Mouse (Mus musculus) regulatory T cell (primary cell): ENCODE results near the gene Edar.

ENCODE experiments used
- in situ Hi-C: fragments of 300-600 bp; cut with MboI, MseI; formaldehyde crosslinking; loops from one replicate; pipeline ENCODE4 v1.15.1; 2025; ENCODE audit warnings: high pct_unique_total_duplicates

Edar gene

DNA sequence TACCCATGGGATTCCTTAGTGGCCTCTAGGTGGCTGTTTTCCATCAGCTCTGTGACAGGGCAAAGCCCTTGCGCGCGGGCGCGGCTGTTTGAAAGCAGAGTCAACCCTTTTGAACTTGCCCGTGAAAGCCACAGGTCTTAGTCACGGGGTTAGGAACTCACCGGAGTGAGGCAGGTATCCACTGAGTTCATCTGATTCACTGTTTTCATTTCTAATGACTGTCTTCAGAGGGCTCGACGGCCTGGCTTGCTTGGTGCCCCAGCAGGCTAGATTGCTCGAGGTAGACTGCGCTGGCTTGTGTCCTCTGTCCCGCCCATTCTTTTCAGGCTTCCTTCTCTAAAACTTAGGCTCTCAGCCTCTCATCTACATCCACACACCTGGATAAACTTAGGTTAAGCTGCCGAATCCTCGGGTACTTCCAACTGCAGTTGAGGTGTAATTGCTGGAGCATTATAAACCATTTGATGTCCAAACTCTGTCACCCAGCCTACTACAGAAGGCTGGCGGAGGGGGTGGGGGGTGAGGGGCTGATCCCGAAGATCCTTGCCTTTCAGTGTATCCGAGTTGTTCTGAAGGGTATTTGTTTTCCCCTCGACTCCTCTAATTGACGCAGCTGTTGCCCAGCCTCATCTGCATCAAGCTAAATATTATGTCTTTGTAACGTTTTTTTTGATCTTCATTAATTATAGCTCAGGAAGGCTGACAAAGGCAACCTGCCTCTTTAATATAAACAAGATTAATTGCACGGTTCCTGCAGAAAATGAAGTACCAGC, 24.0 kb downstream of the Edar start:
- in situ Hi-C loops, result no loop called here

GRCm38 (mm10) chr10:58648787-58649186, 26.7 kb downstream of the Edar start:
- in situ Hi-C loops, result no loop called here

DNA sequence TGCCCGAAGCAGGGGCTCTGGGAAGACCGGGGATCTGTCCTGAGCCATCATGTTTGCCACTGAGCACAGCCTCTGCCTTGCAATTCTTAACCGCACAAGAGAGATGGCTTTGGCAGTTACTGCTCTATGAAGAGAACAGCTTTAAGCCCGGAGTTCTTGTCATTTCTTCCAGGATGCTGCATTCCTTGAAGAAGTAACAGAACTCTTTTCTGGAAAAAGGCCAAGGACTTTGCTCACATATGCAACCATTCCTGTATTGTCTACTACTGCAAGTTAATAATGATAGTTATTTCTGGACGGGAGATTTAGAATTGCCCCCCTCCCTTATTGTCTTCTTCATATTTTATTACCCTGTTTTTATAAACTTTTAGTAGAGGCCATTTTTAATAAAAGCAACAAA, 30.8 kb downstream of the Edar start:
- in situ Hi-C loops, result no loop called here

DNA sequence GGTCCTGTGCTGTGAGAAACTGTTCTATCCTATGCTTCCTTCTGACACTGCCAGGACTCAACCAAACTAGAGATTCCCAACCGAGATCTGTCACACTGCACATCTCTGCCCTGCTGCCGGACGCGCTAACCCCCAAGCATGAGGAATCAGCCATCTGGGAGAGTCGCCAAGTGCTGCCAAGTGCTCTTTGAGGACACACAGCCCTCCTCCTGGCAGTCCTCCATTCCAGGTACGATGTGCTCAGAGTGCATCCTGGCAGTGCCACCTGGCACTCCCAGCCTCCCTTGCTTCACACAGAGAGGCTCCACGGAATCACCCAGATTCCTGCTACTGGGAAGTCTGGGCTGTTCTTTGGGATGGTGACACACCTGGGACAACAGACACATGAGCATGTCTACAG, 31.3 kb downstream of the Edar start:
- in situ Hi-C loops, result no loop called here

- in situ Hi-C loops, result no loop called here
Observed at GRCm38 (mm10) chr10:58643001-58643400, 32.5 kb downstream of the Edar start.

DNA sequence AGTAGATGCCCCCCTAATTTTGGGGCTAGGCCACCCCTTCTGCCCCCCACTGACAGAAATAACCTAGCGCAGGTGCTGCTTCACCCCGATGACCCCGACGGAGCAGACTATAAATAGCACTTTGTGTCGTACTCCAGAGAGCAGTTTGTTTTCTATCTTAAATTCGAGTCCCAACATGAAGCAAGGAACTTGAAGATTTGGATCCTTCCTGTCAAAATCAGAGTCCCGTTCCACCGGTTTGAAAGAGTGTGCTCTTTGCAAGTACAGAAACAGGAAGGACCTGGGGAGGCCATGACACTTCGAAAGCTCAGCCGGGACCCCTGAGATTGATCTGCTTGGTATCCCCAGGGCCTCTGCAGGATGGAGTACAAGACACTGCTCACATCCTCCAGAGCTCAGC, 33.8 kb downstream of the Edar start:
- in situ Hi-C loops, result no loop called here

DNA sequence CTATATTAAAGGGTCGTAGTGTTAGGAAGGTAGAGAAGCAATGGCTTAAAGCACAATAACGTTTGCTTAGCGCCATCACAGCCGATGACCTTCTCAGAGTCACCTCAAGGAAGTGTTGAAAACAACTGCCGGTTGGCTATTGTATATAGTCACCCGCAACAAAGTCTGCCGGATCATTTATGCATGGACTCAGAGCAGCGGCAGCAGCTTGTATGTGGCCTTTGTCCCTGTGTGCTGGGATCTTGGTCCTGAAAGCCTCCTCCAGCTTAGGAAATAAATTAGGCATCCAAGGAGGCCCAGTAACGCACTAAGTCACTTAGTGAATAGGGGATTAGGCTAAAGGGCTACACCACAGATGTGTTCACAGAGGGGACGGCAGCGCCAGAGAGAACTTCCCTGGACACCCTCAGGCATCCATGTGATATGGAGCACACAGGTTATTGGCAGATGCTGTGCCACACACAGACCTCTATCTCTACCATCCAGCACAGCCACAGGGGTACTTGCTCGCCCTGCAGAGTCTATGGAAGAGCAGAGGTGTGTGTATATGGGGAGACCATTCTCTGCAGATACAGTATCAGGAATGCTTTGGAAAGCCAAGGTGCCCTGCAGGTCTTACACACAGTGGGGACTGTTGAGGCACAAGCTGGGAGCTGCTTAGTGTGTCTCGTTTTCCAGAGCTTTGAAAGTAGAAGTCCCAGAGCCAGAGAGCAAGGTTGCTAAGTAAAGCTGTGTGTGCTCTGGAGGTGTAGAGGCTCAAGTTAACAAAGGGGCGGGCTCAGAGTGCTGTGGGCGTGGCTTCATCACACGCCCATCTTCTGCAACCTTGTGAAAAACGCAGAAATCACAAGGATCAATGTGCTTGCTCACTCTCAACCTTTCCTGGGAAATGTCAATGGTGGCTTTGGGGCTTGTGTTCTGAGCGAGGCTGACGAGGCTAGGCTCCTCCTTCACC, 34.7 kb downstream of the Edar start:
- in situ Hi-C loops, result no loop called here

- in situ Hi-C loops, result no loop called here
Observed at GRCm38 (mm10) chr10:58639291-58639690, 36.2 kb downstream of the Edar start.

DNA sequence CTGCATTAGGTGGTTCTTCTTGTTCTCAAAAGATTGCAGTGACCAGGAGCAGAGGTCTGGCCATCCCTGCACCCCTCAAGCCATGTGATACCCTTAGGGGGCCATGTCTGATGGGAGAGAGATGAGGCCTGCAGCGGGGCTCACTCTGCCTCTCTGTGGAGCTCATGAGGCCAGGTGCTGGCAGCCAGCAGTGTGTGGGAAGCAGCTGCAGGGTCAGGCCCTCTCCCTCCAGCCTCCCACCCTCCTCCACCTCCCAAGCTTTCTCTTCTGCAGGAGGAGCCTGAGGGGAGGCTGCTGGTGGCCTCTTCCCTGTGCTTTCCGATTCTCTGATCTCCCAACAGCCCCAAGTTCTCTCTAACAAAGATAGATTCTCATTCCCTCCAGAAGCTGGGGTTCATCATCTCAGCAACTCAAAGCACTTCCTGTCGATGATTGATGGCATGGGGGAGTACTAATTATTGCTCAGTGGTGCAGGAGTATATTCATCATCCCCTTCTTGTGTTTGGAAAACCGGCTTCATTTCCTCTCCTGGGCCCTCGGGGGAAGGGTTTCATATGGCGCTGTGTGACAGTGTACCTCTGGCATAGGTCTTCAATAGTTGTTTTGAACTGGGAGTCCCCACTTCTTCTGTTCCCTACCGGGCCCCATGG, 38.9 kb downstream of the Edar start:
- in situ Hi-C loops, result no loop called here

DNA sequence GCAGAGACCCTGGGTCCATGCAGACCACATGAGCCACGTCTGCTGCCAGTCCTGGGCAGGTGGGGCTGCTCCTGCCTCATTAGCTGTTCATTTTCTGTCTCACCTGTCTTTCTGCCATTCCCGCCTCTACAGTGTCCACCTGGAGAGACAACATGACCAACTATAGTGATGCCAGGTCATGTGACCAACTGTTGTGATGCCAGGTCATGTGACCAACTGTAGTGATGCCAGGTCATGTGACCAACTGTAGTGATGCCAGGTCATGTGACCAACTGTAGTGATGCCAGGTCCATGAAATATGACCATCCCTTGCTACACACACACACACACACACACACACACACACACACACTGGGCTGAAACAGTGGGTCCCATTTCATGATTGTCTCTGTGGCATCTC, 41.9 kb downstream of the Edar start:
- in situ Hi-C loops, result no loop called here

GRCm38 (mm10) chr10:58627569-58627968, 47.9 kb downstream of the Edar start:
- in situ Hi-C loops, result loop anchor here (10.0 kb wide), 1 partner anchor 1187 kb away; no protein-coding TSS in a partner anchor

- in situ Hi-C loops, result loop anchor here (10.0 kb wide), 1 partner anchor 1190 kb away; no protein-coding TSS in a partner anchor
Observed at GRCm38 (mm10) chr10:58624848-58625711, 50.4 kb downstream of the Edar start.

- in situ Hi-C loops, result no loop called here
Observed at GRCm38 (mm10) chr10:58619266-58619665, 56.2 kb downstream of the Edar start.

- in situ Hi-C loops, result no loop called here
Observed at GRCm38 (mm10) chr10:58618501-58619216, 56.8 kb downstream of the Edar start.

DNA sequence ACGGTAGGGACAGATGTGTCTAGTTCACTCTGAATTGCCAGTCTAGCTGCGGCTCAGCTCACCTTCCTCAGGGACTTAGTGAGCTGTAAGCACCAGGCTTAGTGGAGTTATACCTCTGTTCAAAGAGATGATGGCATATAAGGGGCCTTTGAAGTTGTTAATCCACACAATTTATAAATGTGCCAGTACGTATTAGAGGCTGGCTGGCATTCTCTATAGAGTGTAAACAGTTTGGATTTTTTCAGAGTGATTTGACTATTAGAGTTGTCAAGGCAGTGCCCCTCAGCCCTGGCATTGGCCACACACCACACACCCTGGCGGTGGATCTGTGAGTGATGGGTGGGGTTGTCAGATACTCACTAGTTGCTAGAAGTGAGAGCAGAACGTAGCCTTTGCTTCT, 58.9 kb downstream of the Edar start:
- in situ Hi-C loops, result no loop called here

DNA sequence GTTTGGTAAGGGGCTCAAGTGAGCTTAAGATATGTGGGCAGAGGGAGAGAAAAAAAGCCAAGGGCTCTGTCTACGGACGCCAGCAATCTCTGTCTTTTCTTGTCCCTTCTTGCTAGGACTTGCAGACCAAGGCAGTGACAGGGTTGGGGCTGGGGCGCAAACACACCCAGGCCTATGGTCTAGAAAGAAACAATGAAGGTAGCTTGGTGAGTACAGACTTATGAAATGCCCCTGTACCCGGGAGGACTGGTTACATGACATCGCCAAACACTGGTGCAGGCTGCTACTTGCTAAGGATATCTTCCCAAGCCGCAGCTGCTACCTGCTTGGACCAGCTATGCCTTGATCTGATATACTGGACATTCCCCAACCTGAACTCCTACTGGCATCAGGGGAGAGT, 60.9 kb downstream of the Edar start:
- in situ Hi-C loops, result no loop called here

DNA sequence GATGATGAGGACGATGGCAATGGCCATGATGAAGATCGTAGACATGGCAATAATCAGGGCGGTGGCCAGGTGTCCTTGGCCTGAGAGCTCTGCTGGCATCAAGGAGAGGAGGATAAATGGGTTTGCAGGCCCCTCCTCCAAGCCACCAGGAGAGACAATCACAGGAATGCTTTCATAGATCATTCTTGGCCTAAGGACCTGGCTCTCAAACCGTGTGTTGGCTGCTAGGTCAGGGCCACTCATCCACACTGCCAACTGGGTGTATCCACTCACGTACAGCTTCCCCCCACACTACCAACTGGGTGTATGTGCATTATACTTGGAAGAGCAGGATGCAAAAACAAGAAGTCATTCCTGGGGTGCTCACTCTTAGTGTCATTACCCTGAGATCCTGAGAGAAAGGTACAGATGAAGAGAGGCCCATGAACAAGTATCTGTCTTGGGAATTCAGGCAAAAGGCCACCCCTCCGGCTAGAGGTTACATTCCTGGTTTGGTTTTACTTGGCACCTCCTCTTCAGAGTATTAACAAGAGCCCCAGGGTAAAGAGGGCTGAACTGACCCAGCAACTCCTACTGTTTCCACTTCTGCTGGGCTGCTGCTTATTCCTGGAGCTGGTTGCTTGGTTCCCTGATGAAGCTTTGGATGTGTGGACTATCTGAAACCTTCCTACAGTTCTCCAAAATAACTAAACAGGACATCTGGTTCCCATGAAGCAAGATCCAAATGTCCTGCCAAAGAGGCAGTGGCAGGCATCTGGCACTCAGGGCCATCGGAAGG, 64.8 kb downstream of the Edar start:
- in situ Hi-C loops, result no loop called here

DNA sequence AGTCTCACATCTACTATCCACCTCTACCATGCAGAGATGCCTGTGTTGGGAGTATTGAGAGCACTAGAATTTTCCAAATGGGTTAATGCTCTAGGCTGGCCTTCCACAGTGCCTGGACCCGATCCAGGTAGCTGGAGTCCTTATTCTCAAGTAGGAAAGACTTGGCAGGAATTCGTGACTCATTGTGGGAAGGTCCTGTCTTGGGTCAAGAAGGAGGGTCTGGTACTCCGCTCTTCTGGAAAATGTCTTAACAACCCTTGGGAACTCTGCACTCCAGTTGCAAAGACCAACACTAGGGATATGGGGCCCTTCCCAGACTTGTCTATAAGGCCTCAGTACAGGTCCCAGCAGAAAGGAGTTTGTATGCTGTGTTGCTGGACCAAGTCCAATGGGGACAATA, 66.6 kb downstream of the Edar start:
- in situ Hi-C loops, result no loop called here

DNA sequence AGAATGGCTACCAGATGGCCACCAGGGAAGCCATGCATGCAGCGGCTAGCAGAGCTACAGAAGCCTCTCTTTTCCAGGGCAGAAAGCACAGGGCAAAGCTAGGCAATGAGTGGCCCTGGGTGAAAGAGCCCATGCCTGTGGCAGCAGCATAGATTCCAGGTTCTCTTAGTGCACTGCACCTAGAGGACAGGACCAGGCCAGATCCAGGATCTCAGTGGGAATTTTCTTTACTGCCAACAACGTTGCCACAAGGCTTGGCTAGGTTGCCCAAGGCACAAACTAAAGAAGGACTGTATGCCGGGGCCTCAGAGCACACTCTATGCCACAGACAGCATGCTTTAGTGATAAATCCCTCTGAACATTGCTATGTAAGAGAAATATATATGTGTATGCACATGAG, 69.1 kb downstream of the Edar start:
- in situ Hi-C loops, result no loop called here

DNA sequence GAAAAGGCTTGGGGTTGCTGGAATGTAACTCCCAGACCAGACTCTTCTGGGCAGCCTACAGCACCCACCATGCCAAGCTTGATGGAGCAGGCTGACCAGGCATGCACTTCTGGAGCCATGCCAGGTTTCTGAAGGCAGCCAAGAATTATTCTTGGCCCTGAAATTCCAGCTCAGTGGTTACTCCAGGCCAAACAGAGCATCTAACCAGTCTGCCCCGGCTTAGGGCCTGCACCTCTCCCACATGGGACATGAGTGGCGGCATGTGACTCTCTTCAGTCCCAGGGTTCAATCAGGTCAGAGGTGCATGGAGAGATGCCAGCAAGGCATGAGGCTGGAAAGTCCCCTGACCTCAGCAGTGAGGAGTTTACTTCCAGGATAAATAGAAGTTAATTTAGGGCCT, 70.7 kb downstream of the Edar start:
- in situ Hi-C loops, result no loop called here
